Mouse (Mus musculus) CD4-positive naive resting alpha-beta T cell, adult 76 days (primary cell): ENCODE measurements around the gene Mef2d. TPM values are rescaled to one million over a fixed set of nuclear protein-coding genes. Genes with fewer than 3 reads are reported as not detected.

Source experiments
- total RNA-seq: library from RNA; stranded (reverse); gene quantifications from one replicate; pipeline ENCODE4 v1.2.4, GENCODE M21; 2023

Gene Mef2d
- total RNA-seq, result 452 TPM

GRCm38 (mm10) chr3:88141787-88142523 lies at the start of gene Mef2d:
Gene Mef2d (plus strand): TSS chr3:88142372.

Other genes starting within 250 kb of the Mef2d start
- 75.2 TPM for gene Hdgf, start 236.1 kb upstream of the Mef2d start, total RNA-seq
- gene Mrpl24, start 222.9 kb upstream of the Mef2d start, total RNA-seq, result 142 TPM
- gene Isg20l2, start 212.1 kb upstream of the Mef2d start, total RNA-seq, result 65.7 TPM
- 28.8 TPM for gene Rrnad1, start 211.7 kb upstream of the Mef2d start, total RNA-seq
- gene Crabp2, start 193.7 kb upstream of the Mef2d start, total RNA-seq, result not detected
- gene Nes, start 171.3 kb upstream of the Mef2d start, total RNA-seq, result 0.59 TPM
- gene Bcan, start 142.1 kb upstream of the Mef2d start, total RNA-seq, result not detected
- not detected for gene Hapln2, start 114.8 kb upstream of the Mef2d start, total RNA-seq
- gene Gpatch4, start 99.3 kb upstream of the Mef2d start, total RNA-seq, result 19.1 TPM
- gene Naxe, start 83.9 kb upstream of the Mef2d start, total RNA-seq, result 23.4 TPM
- not detected for gene Ttc24, start 64.1 kb upstream of the Mef2d start, total RNA-seq
- gene Iqgap3, start 60.4 kb upstream of the Mef2d start, total RNA-seq, result 0.44 TPM
- gene Rhbg, start 112.3 kb downstream of the Mef2d start, total RNA-seq, result not detected
- gene Gm38392, start 144.8 kb downstream of the Mef2d start, total RNA-seq, result not detected
- 5.1 TPM for gene Tsacc, start 154.6 kb downstream of the Mef2d start, total RNA-seq
- gene Cct3, start 154.7 kb downstream of the Mef2d start, total RNA-seq, result 177 TPM
- gene Glmp, start 182.7 kb downstream of the Mef2d start, total RNA-seq, result 96.6 TPM
- gene Tmem79, start 193.8 kb downstream of the Mef2d start, total RNA-seq, result 0.62 TPM
- gene Smg5, start 193.9 kb downstream of the Mef2d start, total RNA-seq, result 131 TPM
- not detected for gene Paqr6, start 222.2 kb downstream of the Mef2d start, total RNA-seq
- gene Bglap3, start 230.4 kb downstream of the Mef2d start, total RNA-seq, result not detected
- not detected for gene Bglap2, start 236.3 kb downstream of the Mef2d start, total RNA-seq
- gene Bglap, start 242.1 kb downstream of the Mef2d start, total RNA-seq, result not detected